Mouse (Mus musculus): ENCODE results near the gene Tex21.

DNA sequence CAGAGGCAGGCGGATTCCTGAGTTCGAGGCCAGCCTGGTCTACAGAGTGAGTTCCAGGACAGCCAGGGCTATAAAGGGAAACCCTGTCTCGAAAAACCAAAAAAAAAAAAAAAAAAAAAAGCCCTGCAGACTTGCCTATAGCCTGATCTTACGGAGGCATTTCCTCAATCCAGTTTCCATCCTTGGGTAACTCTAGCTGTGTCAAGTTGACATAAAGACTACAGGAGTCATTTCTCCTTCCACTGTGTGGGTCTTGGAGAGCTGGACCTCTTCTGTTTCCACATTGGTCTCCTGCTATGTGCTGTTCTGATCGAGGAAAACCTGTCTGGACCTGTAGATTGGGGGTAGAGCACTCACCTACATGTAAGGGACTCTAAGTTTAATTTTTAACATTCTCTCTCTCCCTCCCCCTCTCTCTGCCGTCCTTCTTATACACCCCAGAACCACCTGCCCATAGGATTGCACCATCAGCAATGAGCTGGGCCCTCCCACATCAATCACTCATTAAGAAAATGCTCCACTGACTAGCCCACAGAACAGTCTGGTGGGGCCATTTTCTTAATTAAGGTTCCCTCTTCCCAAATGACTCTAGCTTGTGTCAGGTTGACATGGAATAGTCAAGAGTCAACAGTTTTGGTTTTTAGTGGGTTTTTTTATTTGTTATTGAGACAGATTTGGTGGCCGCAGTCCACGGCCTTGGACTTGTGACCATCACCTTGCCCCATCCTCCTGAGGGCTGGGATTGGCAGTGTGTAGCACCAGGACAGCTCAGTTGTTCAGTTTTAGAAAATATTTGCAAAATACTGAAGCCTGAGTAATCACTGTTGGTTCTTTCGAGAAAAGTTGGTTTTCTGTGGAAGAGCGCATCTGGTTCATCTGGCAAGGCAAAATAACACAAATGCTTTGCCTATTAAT is 26.3 kb upstream of the Tex21 start:
- no peak for TF ChIP-seq CTCF (IDR thresholded peaks at IDR 0.05; ENCODE audit: control insufficient read depth, insufficient read depth, insufficient replicate concordance, low read depth, low read length)
- TF ChIP-seq POLR2A (IDR thresholded peaks at IDR 0.05; ENCODE audit: control insufficient read depth, low read depth, low read length), result no peak

Measured in testis, adult 2 months (tissue).